Mouse (Mus musculus): ENCODE measurements around the gene Capn13.
A peak's percentile ranks its signal among the peaks of the same experiment; 100 is the strongest.
"Not testable (repeated sequence)": the region's sequence is repeated elsewhere in the genome, so short reads cannot be mapped to it uniquely, and the experiment has no call there.

Gene Capn13

GRCm38 (mm10) chr17:73282702-73283101, 118.0 kb downstream of the Capn13 start:
- not testable (repeated sequence) for DNase-seq (ENCODE audit: extremely low spot score, low read depth, low spot score)

- DNase-seq (ENCODE audit: extremely low spot score, low read depth, low spot score) = no peak
Measured at GRCm38 (mm10) chr17:73277770-73278169, 122.9 kb downstream of the Capn13 start.

GRCm38 (mm10) chr17:73275066-73275465, 125.6 kb downstream of the Capn13 start:
- DNase-seq (ENCODE audit: extremely low spot score, low read depth, low spot score) = no peak

- no peak for DNase-seq (ENCODE audit: extremely low spot score, low read depth, low spot score)
Measured at GRCm38 (mm10) chr17:73273809-73274208, 126.9 kb downstream of the Capn13 start.

- no peak for DNase-seq (ENCODE audit: extremely low spot score, low read depth, low spot score)
Measured at GRCm38 (mm10) chr17:73271797-73272600, 128.7 kb downstream of the Capn13 start.

GRCm38 (mm10) chr17:73270871-73271796, 129.5 kb downstream of the Capn13 start:
- DNase-seq (ENCODE audit: extremely low spot score, low read depth, low spot score) = no peak

GRCm38 (mm10) chr17:73263077-73263501, 137.6 kb downstream of the Capn13 start:
- no peak for DNase-seq (ENCODE audit: extremely low spot score, low read depth, low spot score)

GRCm38 (mm10) chr17:73262558-73262957, 138.1 kb downstream of the Capn13 start:
- no peak for DNase-seq (ENCODE audit: extremely low spot score, low read depth, low spot score)

GRCm38 (mm10) chr17:73259258-73259657, 141.4 kb downstream of the Capn13 start:
- not testable (repeated sequence) for DNase-seq (ENCODE audit: extremely low spot score, low read depth, low spot score)

- peak; percentile 22 for DNase-seq (ENCODE audit: extremely low spot score, low read depth, low spot score)
Measured at GRCm38 (mm10) chr17:73258620-73259019, 142.0 kb downstream of the Capn13 start.

Measured in hindlimb bud, embryonic 11.5 days (tissue).